Mouse (Mus musculus) heart, adult 2 months (tissue): ENCODE data around the gene Parl. TPM values are rescaled to one million over a fixed set of nuclear protein-coding genes. Genes with fewer than 3 reads are reported as not detected.

ENCODE experiments used
- DNase-seq, 2 experiments: peaks; one replicate each; pipeline ENCODE4 v3.0.0; 2021
- H3K27ac ChIP-seq: fragments of 200-600 bp; 2 replicates; pipeline ENCODE4 v1.8.1; 2022
- H3K27me3 ChIP-seq: fragments of 200-500 bp; 2 replicates; pipeline ENCODE4 v1.6.1; 2012; ENCODE audit warnings: mild to moderate bottlenecking, low read length, inconsistent platforms, mixed read lengths; ENCODE audit not compliant: control insufficient read depth, insufficient read depth
- H3K36me3 ChIP-seq: fragments of 200-500 bp; 2 replicates; pipeline ENCODE4 v1.6.1; 2012; ENCODE audit warnings: low read length, inconsistent platforms; ENCODE audit not compliant: control insufficient read depth, insufficient read depth
- H3K4me1 ChIP-seq: fragments of 200-500 bp; 2 replicates; pipeline ENCODE4 v1.6.1; 2011; ENCODE audit warnings: low read length; ENCODE audit not compliant: control insufficient read depth, insufficient read depth
- H3K4me3 ChIP-seq: fragments of 200-600 bp; 2 replicates; pipeline ENCODE4 v1.8.1; 2022
- H3K79me2 ChIP-seq: fragments of 200-500 bp; replicated peaks from 2 replicates; pipeline ENCODE4 v1.6.1; 2012; ENCODE audit warnings: mild to moderate bottlenecking, inconsistent platforms, low read length, moderate library complexity, mixed read lengths; ENCODE audit not compliant: control insufficient read depth, insufficient read depth
- H3K9ac ChIP-seq: fragments of 200-500 bp; 2 replicates; pipeline ENCODE4 v1.6.1; 2012; ENCODE audit warnings: low read depth, mild to moderate bottlenecking, control low read depth, inconsistent platforms, low read length, mixed read lengths
- CTCF ChIP-seq: fragments of 200-600 bp; IDR thresholded peaks from 2 replicates; pipeline ENCODE4 v1.8.1; 2022; ENCODE audit warnings: antibody characterized with exemption, mild to moderate bottlenecking, moderate library complexity
- EP300 ChIP-seq: fragments of 200-500 bp; IDR thresholded peaks from 2 replicates; pipeline ENCODE4 v1.6.1; 2011; ENCODE audit warnings: low read depth, low read length, control low read depth; ENCODE audit not compliant: insufficient read depth
- POLR2A ChIP-seq: fragments of 200-500 bp; IDR thresholded peaks from 2 replicates; pipeline ENCODE4 v1.6.1; 2011; ENCODE audit warnings: mild to moderate bottlenecking, low read depth, low read length, control low read depth; ENCODE audit not compliant: insufficient read depth
- WGBS: fragments of 180-500 bp; shearing (Covaris S2); methylation state at CpG from one replicate; pipeline ENCODE4 v1.1.7; 2018; 5-methylcytosine and 5-hydroxymethylcytosine counted together
- intact Hi-C: fragments of 180-260 bp; cut with DNase I; formaldehyde crosslinking; loops from one replicate; pipeline ENCODE4 v1.15.1; 2025
- polyA plus RNA-seq: library from polyadenylated mRNA; depleted of rRNA; stranded (reverse); fragments of >200 nt; gene quantifications from 2 replicates; pipeline ENCODE4 v1.2.3, GENCODE M21; 2012
- total RNA-seq, 2 experiments: library from RNA; stranded (reverse); gene quantifications; 2 replicates each; pipeline ENCODE4 v1.2.3; 2021

The Parl gene
- total and polyA plus RNA-seq, 3 experiments = 48.7 to 91.0 (median 86.6) TPM

DNA sequence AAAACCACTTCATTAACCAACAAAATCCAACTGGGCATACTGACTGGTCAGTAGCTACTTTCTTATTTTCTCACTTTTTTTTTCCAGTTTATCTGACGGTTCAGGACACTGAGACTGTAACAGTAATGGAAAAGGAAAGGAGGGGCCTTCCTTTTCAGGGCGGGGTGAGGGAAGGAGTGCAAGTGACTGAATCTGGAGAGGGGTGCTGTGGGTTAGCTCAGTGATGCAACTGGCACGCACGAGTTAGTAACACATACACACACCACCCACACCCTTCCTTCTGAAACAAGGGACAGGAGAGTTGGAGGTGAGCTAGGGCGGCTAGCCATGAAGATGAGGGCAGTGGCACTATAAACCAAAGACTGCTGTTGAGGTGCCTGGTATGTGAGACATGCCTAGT lies 21.7 kb upstream of the Parl start:
- peak overlapping the region; percentile 51 for H3K27ac ChIP-seq

GRCm38 (mm10) chr16:20322274-20322673 lies 20.1 kb upstream of the Parl start:
- intact Hi-C loops = loop anchor here (10.0 kb wide), 1 partner anchor 337 kb away; the partner anchor contains the start of gene Klhl6
- no peaks in the 10 kb centered on the region for H3K27me3 ChIP-seq
- TF ChIP-seq EP300 = no peak
- TF ChIP-seq CTCF = peak; percentile 40
- TF ChIP-seq POLR2A = no peak

More for the DNA sequence above, 21.7 kb upstream of the Parl start:
- H3K27me3 ChIP-seq = no peaks in the 10 kb centered on the region
- H3K79me2 ChIP-seq = no peaks in the 10 kb centered on the region
- no peaks in the 10 kb centered on the region for H3K36me3 ChIP-seq
- peak in 1 of 2 experiments; percentile 21 for DNase-seq
- H3K4me3 ChIP-seq = no peak overlapping the region
- peaks cover 7% of the 10 kb centered on the region for H3K4me1 ChIP-seq
- intact Hi-C loops = loop anchor here (2.0 to 10.0 kb wide), 2 partner anchors 19 to 339 kb away; partner anchors contain the start of gene Klhl6
- no peak overlapping the region for H3K9ac ChIP-seq
- 33% methylated on average over 5 of the region's 5 CpGs for WGBS
- no peak for TF ChIP-seq CTCF
- no peak for TF ChIP-seq EP300
- 0 out of 2 replicates have a peak, but pooled peaks have one; percentile 19 for TF ChIP-seq POLR2A

DNA sequence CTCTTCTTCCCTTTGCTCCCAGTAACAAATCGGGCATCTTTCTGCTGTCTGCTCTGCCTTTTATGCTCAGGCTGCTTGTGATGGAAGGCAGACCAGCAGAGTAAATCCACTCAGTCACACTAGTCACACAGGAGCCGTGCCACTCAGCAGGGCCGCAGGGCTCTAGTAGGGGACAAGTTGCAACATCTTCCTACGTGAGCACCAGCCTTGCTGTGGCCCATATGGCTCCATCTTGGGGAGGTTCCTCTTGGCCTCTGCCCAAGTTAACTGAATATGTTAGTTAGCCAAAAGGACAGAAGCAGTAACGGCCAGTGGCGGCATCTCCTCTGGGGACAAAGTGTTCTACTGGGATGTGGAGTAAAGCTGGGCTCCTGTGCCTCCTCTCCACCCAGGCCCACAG lies 14.6 kb upstream of the Parl start:
- no peak for DNase-seq
- TF ChIP-seq CTCF (no peak), POLR2A (no peak), EP300 (no peak)
- Histone ChIP-seq H3K4me3 (no peak overlapping the region), H3K27me3 (no peaks in the 10 kb centered on the region), H3K4me1 (no peaks in the 10 kb centered on the region), H3K79me2 (no peaks in the 10 kb centered on the region), H3K27ac (no peak overlapping the region), H3K36me3 (no peaks in the 10 kb centered on the region), H3K9ac (no peak overlapping the region)
- 73% methylated on average over 6 of the region's 6 CpGs for WGBS
- intact Hi-C loops = no loop called here

More at GRCm38 (mm10) chr16:20322274-20322673, 20.1 kb upstream of the Parl start:
- Histone ChIP-seq H3K79me2 (no peaks in the 10 kb centered on the region), H3K36me3 (no peaks in the 10 kb centered on the region), H3K4me1 (peaks cover 5% of the 10 kb centered on the region), H3K27ac (no peak overlapping the region), H3K4me3 (no peak overlapping the region), H3K9ac (no peak overlapping the region)
- WGBS = 88% methylated on average over 4 of the region's 4 CpGs
- DNase-seq = no peak

- H3K9ac ChIP-seq = no peak overlapping the region
- intact Hi-C loops = no loop called here
These were observed 13.1 kb upstream of the Parl start for GRCm38 (mm10) chr16:20315266-20315665.

DNA sequence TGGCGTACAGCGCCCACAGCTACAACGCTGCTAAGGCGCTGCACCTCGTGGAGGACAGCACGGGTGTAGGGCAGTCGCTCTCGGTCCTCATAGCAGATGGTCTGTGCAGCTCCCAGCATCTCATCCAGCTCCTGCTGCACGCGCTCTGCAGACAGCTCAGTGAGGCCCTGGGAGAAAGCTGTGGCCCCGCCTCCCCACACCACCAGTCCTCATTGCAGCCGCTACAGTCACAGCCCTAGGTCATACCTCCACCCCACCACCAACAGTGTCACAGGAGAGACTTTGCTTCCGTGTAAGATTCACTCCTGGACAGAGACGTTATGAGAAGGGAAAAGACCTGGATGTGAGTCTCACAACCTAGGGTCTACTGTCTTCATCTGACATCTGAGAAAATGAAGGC lies 10.1 kb upstream of the Parl start:
- H3K9ac ChIP-seq = no peak overlapping the region
- 65% methylated on average over 14 of the region's 14 CpGs for WGBS
- TF ChIP-seq EP300 (no peak), POLR2A (no peak), CTCF (no peak)

More at GRCm38 (mm10) chr16:20315266-20315665, 13.1 kb upstream of the Parl start:
- Histone ChIP-seq H3K79me2 (no peaks in the 10 kb centered on the region), H3K36me3 (no peaks in the 10 kb centered on the region), H3K4me3 (no peak overlapping the region), H3K27me3 (no peaks in the 10 kb centered on the region), H3K4me1 (no peaks in the 10 kb centered on the region), H3K27ac (no peak overlapping the region)
- WGBS = 72% methylated on average over 4 of the region's 4 CpGs
- TF ChIP-seq EP300 (no peak), CTCF (no peak)
- DNase-seq = no peak

DNA sequence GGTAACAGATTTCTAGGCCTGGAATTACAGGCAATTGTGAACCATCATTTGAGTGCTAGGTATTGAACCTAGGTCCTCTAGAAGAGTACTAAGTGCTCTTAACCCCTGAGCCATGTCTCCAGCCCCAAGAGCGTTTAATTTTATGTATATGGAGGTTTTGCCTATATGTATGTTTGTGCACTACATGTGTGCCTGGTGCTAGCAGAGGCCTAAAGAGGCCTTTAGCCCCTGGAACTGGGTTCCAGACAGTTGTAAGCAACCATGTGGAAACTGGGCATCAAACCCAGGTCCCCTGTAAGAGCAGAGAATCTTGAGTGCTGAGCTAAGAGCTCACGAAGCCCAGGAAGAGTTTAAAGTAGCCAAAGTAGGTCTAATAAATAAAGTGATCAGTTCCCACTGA lies 2.1 kb downstream of the Parl start:
- H3K27ac ChIP-seq = no peak overlapping the region
- 90% methylated on average over 2 of the region's 2 CpGs for WGBS
- intact Hi-C loops = loop anchor here (5.0 to 10.0 kb wide), 4 partner anchors 127 to 575 kb away; partner anchors contain the start of genes Abcc5, Klhl24 and Yeats2

More for the DNA sequence above, 10.1 kb upstream of the Parl start:
- Histone ChIP-seq H3K4me3 (no peak overlapping the region), H3K79me2 (no peaks in the 10 kb centered on the region), H3K27ac (no peak overlapping the region), H3K4me1 (no peaks in the 10 kb centered on the region), H3K36me3 (no peaks in the 10 kb centered on the region), H3K27me3 (no peaks in the 10 kb centered on the region)
- intact Hi-C loops = no loop called here
- no peak for DNase-seq

More for the DNA sequence above, 2.1 kb downstream of the Parl start:
- H3K27me3 ChIP-seq = no peaks in the 10 kb centered on the region
- H3K36me3 ChIP-seq = peaks cover 15% of the 10 kb centered on the region
- H3K9ac ChIP-seq = no peak overlapping the region
- peaks cover 6% of the 10 kb centered on the region for H3K79me2 ChIP-seq
- no peak overlapping the region for H3K4me3 ChIP-seq
- DNase-seq = no peak
- H3K4me1 ChIP-seq = peaks cover 6% of the 10 kb centered on the region; the same call in 1 of the 2 replicates
- TF ChIP-seq POLR2A = no peak
- TF ChIP-seq CTCF = no peak
- TF ChIP-seq EP300 = no peak
